Mouse (Mus musculus): ENCODE results near the gene Znfx1.

- TF ChIP-seq CTCF (IDR thresholded peaks at IDR 0.05) (no peak), POLR2A (IDR thresholded peaks at IDR 0.05; ENCODE audit: insufficient read depth, low read depth, low read length) (no peak), EP300 (IDR thresholded peaks at IDR 0.05; ENCODE audit: insufficient read depth, low read depth, low read length) (no peak)
These were observed 18.3 kb upstream of the Znfx1 start for GRCm38 (mm10) chr2:167081135-167081534.

All from heart, adult 2 months (tissue).